Mouse (Mus musculus) liver, embryonic 14.5 days (tissue): ENCODE data around the gene Rsrp1.

Experiments used
- CTCF ChIP-seq: IDR thresholded peaks from 2 replicates; pipeline ENCODE4 v1.5.1; 2016; ENCODE audit warnings: antibody characterized with exemption, low read depth, control low read depth
- EP300 ChIP-seq: IDR thresholded peaks from 2 replicates; pipeline ENCODE4 v1.6.1; 2016; ENCODE audit warnings: antibody characterized with exemption, low read depth

GRCm38 (mm10) chr4:134924019-134924741, 788 bp downstream of the Rsrp1 start:
- TF ChIP-seq EP300 (no peak), CTCF (peak; percentile 28)
